Mouse (Mus musculus) right cerebral cortex, postnatal 14 days (tissue): ENCODE data around the gene Cemip.
"Not testable (repeated sequence)": the region's sequence is repeated elsewhere in the genome, so short reads cannot be mapped to it uniquely, and the experiment has no call there.

Experiments
- DNase-seq: peaks from one replicate; pipeline ENCODE4 v3.0.0; 2022

Cemip gene

DNA sequence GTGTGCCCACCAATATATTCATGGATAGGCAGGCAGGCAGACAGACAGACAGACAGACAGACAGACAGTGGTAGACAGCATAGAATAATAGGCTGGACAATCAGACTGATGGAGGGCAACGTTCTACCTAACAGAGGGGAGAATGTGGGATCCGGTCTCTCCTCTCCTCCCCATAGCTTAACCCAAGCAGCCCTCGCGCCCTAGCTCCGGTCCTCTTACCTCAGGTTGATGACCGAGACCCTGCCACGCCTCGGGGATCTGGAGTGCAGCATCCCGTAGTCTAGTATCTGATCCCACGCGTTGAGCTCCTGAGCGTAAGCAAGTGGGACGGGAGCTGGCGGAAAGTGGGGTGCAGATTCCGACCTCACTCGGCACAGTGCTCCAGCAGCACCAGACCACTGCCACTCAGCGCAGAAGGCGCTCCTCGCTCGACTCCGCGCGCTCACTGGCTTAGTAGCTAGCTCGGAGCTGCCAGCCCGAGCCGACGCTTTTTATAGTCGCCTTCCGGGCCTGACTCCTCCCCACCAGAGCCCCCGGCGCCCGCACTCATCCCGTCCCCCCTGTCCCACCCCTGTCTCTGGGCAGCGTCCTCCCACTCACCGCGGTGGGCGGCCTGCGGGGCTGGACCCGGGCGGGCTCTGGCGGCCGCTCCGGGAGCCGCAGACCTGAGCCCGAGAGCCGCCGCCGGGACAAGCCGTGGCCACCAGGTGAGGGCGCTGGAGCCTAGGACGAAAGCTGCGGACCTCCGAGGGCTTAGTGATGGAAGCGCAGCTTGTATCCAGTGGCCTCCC is at the start of gene Cemip:
Gene Cemip, minus strand, starts transcription at position 464 of the 791 bp plus-strand sequence.
- peak; percentile 89 for DNase-seq

DNA sequence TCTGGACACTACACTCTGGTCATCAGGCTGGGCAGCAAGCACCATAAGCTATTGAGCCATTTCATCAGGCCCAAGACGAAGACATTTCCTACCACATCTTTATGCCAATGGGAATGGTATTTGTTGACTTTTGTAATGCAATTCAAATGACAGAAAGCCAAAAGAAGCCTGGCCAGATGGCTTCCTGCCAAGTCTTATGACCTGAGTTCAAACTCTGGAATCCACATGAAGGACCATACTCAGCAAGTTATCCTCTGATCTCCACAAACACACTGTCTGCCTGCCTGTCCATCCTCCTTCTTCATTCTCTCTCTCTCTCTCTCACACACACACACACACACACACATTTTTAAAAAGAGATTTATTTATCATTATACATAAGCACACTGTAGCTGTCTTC is 46.4 kb upstream of the Cemip start:
- no peak for DNase-seq

- DNase-seq: no peak
Observed at GRCm38 (mm10) chr7:84131736-84132135, 45.4 kb upstream of the Cemip start.

GRCm38 (mm10) chr7:84128661-84129060 is 42.4 kb upstream of the Cemip start:
- no peak for DNase-seq

DNA sequence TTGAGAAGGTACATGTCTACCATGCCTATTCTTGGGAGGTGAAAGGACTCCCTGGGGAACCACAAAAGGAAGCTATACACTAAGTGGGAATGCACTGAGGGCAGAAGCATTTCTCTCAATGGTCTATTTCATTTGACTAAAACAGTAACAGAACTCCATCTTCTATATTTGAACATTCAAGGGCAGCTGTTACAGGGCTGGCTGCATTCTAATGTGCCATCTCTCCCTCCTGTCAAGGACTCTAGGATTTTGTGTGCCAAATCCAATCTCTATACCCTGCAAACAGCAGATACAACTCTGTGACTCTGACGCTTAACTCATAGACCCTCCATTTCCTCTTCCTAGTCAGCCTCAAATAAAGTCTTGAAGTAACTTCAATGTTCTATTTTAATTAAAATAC is 39.4 kb upstream of the Cemip start:
- DNase-seq: no peak

GRCm38 (mm10) chr7:84123651-84124050 is 37.3 kb upstream of the Cemip start:
- not testable (repeated sequence) for DNase-seq

DNA sequence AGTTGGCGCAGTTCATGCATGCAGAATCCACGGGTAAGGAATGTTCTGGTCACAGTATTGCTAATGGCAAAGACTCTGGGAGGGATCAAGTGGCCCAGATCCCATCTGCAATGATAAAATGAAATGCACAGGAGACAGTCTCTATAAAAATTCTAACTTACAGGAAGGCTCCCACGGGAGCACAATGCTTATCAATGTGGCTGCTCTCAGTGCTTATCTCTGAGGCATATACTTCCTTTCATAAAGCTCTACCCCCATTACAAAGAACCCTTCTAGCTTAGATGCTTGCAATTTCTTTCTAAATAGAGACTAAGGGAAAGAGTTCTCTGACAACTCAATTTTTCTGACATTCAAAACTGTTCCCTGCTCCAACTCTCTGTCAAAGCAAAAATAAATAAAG is 35.5 kb upstream of the Cemip start:
- no peak for DNase-seq

DNA sequence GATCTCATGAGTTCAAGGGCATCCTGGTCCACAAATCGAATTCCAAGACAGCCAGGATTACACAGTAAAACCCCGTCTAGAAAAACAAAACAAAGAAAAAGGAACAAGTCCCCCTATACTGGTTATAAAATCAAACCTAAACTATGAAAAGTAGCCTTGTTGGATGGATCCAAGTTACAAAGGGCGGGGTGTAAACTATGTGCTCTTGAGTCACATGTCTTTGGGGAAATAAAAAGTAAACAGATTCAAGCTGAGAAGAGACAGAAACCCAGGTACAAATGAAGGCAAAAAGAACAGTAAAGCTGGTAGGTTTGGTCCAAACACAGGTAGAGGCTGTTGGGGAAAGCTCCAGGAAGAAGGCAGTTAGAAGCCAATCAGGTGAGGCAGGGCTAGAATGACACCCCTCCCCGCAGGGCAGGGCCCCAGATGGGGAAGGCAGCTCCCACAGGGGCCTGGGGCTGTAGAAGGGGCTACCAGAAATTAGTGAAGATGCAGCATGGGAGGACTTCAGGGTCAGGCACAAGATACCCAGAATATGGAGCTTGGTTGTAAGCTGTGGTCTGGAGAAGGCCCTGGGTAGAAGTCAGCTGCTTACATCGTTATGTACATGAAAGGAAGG is 33.9 kb upstream of the Cemip start:
- DNase-seq: no peak

DNA sequence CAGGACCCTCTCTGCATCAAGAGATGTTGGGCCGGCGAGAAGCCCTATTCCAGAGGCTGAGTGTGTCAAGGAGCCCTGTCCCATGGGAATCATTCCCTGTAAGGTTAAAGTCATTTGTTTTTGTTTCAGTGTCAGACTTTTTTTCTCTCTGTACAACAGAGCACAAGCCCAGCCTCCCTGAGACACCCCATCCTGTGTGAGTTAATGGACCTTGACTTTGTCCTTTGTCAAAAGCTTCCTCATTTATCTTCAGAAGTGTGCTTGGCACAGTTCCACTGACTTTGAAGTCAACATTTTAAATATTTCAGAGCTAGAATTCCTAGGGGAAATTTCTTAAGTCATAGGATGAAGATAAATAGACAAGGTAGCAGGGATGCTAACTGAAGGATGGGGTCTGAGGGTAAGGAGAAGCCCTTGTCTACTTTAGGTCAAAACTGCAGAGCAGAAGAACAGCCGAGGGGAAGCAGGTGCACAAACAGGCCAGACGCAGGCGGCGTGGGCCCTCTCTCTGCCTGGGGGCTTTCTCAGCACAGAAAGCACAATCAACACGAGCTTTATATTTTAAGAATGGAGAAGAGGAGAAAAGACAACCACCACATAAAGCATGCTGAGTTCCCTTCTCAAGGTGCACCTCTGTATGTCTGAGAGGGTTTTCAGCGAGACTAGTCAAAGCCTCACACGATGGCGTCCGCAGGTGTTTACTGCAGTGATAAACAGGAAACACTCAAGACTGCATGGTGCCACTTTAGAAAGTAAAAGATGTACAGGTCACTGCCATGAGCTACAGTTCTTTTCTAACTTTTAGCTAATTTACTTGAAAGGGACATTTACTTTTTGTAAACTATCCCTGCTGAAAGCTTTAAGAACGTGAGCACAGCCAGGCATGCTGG is 33.2 kb upstream of the Cemip start:
- no peak for DNase-seq

GRCm38 (mm10) chr7:84117543-84118122 is 31.3 kb upstream of the Cemip start:
- DNase-seq: no peak

DNA sequence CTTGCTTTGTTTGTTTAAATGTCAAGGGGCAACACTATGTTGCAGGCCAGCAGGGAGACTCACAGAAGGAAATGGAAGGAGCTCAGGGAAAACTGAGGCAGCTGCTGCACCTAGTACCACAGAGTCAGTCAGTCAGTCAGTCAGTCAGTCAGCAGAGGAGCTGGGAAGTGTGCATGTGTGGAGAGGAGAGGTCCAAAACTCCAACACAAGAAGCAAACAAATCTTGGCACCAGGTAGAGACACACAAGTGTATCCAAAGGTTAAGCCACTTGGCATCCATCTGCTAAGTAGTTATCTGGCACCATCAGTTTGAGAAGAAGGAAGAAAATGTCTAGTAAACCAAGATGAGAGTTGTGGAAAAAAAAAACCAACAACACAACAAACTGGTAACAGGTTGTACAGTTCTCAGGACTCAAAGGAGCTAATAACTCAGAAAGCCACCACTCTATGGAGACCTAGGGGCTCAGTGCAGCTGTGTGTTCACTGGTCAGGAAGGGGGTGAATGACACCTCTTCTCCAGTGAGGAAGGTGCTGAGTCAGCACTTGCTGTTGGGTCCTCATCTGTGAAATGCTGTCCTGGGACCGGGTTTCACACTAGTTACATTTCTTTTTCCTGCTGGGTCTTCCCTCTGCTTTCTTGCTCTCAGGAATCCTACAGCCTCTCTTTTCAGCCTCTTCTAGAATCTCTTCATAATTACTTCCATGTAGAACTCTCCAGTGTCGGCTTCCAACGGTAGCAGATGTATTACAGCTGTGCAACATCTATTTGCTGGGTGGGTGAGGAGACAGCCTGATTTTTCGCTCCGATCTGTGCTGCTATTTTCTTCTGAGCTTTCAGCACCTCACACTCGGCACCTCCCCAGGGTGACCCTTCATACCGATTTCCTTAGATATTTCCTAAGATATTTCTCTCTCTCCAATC is 30.6 kb upstream of the Cemip start:
- no peak for DNase-seq

DNA sequence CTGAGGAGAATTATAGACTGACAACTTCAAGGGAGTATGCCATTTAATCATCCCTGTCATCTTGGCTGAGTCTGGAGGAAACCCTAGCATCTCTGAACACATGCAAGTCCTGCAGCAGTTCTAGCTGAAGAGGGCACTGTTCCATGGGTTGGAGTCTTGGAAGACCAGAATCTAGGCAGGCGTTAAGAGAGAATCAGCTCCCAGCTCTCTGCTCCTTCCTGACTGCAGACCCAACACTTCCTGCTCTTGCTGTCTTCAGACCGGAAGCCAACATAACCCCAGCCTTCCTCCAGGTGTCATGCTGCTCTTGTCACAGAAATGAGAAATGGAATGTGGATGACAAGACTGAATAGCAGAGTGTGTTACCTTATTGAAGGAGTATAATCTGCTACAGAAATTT is 29.1 kb upstream of the Cemip start:
- no peak for DNase-seq

GRCm38 (mm10) chr7:84114775-84115174 is 28.5 kb upstream of the Cemip start:
- DNase-seq: no peak

DNA sequence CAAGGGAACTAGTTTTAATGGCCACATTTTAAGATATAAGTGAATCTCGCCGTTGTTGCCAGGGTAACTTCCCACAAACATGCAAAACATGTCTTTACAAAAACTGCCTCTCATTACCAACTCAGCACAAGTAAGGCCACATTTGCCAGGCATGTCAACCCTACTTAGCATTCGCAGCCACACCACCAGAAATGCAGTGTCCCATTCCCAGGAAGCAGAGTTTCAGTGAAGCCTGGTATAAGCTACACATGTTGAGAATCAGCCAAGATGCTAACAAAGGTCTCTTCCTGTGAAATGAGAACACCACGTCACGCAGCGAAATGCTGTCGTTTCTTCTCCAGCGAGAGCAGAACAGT is 26.7 kb upstream of the Cemip start:
- DNase-seq: no peak

DNA sequence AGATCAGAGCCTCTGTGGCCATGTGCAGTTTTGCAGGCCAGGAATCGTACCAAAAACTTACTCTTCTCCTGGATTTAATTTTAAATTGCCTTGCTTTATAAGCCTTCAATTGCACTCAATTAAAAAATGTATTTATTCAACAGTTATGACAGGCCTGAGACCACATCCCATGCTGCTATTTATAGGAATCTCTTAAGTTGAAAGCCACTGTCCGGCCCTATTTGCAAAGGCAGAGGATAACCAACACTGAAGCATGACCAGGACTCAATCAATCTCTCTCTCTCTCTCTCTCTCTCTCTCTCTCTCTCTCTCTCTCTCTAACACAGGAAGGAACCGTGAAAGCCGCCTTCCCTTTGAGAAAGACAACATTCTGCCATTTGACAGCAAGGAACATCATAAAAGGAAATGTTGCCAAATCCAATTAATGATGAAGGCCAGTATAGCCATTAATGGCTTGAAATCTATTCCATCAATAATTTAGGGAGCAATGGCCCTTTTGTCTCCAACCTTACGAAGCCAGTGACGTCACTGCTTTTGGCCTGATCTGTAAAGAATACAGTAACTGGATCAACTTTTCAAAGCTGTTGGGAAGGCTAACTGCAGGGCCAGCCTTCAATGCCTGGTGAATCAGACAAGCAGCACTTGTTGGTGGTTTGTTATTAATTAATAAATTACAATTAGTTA is 26.2 kb upstream of the Cemip start:
- no peak for DNase-seq

GRCm38 (mm10) chr7:84111716-84112350 is 25.5 kb upstream of the Cemip start:
- DNase-seq: no peak

GRCm38 (mm10) chr7:84106942-84107341 is 20.6 kb upstream of the Cemip start:
- no peak for DNase-seq

DNA sequence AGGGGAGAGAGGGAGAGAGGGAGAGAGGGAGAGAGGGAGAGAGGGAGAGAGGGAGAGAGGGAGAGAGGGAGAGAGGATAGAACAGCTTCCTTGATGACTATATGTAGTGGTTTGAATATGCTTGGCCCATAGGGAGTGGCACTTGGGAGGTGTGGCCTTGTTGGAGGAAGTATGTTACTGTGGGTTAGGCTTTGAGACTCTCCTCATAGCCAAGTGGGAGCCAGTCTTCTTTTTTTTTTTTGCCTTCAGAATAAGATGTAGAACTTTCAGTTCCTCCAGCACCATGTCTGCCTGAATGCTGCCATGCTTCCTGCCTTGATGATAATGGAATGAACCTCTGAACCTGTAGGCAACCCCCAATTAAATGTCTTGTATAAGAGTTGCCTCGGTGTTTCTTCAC is 16.3 kb upstream of the Cemip start:
- no peak for DNase-seq

- DNase-seq: no peak
Observed at GRCm38 (mm10) chr7:84100672-84101071, 14.4 kb upstream of the Cemip start.

DNA sequence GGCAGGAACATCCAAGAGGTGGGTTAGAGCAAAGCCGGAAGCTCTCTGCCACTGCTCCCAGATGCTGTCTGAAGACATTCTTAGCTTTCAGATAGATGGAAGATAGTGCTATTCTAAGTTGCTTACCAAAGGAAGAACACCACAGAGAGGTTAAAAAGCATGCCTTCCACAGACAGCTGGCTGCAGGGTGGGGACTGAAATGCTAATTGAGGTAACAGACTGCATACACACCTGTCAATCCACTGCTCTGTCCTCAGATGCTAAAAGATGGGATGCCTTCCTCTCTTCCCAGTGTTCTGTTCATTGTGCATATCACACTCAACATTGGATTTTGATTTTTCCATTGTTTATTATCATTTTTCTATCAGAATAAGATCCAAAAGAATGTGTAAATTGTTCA is 11.8 kb upstream of the Cemip start:
- DNase-seq: no peak

GRCm38 (mm10) chr7:84096501-84096900 is 10.2 kb upstream of the Cemip start:
- DNase-seq: peak; percentile 55
